Mouse (Mus musculus): Measurements from ENCODE around the gene Ltbr. TPM values are rescaled to one million over a fixed set of nuclear protein-coding genes. Genes with fewer than 3 reads are reported as not detected.

The Ltbr gene
- polyA plus RNA-seq, 1 experiment from 2014 or later, result 14.9 TPM

DNA sequence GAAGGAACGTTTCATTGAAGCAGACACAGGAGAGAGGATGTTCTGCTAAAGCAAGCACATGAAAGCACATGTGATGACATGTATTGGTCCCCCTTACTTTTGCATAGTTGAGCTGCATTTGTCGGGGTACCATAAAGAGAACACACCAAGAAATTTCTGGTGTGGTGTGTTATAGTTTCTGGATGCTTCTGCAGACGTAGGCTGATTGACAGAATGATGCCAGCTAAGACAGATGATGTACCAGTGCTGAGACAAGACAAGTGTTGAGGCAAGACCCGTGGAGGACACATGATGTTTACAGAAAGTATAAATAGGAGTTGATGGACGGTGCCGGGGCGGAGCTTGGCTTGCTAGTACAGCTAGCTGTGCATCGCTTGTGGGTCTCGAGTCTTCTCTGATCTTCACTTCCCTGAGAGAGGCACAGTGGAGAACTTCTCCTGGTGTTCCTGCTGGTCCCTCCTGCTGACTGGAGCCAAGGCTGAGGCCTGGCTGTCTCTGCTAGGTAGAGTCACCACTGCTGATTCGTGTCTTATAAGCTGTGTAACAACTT is 53.6 kb downstream of the Ltbr start:
- Histone ChIP-seq H3K4me2 (replicated peaks) (no peak overlapping the region), H3K9ac (no peak overlapping the region), H3K4me3 (replicated peaks; ENCODE audit: low read length) (no peak overlapping the region), H3K27me3 (ENCODE audit: control insufficient read depth, insufficient read depth, low read length) (no peaks in the 10 kb centered on the region), H3K4me1 (replicated peaks; ENCODE audit: control insufficient read depth, insufficient read depth, low read length) (no peaks in the 10 kb centered on the region), H3K36me3 (replicated peaks; ENCODE audit: control insufficient read depth, insufficient read depth) (no peaks in the 10 kb centered on the region), H3K27ac (no peak overlapping the region), H3K9me3 (ENCODE audit: control insufficient read depth, low read length) (no peaks in the 10 kb centered on the region)
- 84% methylated on average over 10 of the region's 10 CpGs for WGBS
- no peak for ATAC-seq (ENCODE audit: low FRiP score)
- DNase-seq (ENCODE audit: low spot score), result no peak

Other genes starting within 250 kb of the Ltbr start
- gene Lpar5, start 246.0 kb downstream of the Ltbr start, polyA plus RNA-seq (2014; fragmentation: Nextera tagmentation; extraction: Ambion mirVana), result 0.50 and 0.51 TPM in 2 replicates
- 68.5 and 78.0 TPM in 2 replicates for gene Chd4, start 217.9 kb downstream of the Ltbr start, polyA plus RNA-seq (2014; fragmentation: Nextera tagmentation; extraction: Ambion mirVana)
- 40.3 and 48.4 TPM in 2 replicates for gene Nop2, start 182.0 kb downstream of the Ltbr start, polyA plus RNA-seq (2014; fragmentation: Nextera tagmentation; extraction: Ambion mirVana)
- 18.2 and 19.0 TPM in 2 replicates for gene Iffo1, start 168.6 kb downstream of the Ltbr start, polyA plus RNA-seq (2014; fragmentation: Nextera tagmentation; extraction: Ambion mirVana)
- gene Gapdh, start 147.4 kb downstream of the Ltbr start, polyA plus RNA-seq (2014; fragmentation: Nextera tagmentation; extraction: Ambion mirVana), result 1,428 and 1,660 TPM in 2 replicates
- gene Ncapd2, start 122.2 kb downstream of the Ltbr start, polyA plus RNA-seq (2014; fragmentation: Nextera tagmentation; extraction: Ambion mirVana), result 40.1 and 40.7 TPM in 2 replicates
- gene Mrpl51, start 122.1 kb downstream of the Ltbr start, polyA plus RNA-seq (2014; fragmentation: Nextera tagmentation; extraction: Ambion mirVana), result 140 and 142 TPM in 2 replicates
- 12.6 and 15.8 TPM in 2 replicates for gene Vamp1, start 98.3 kb downstream of the Ltbr start, polyA plus RNA-seq (2014; fragmentation: Nextera tagmentation; extraction: Ambion mirVana)
- gene Tapbpl, start 82.0 kb downstream of the Ltbr start, polyA plus RNA-seq (2014; fragmentation: Nextera tagmentation; extraction: Ambion mirVana), result 4.7 and 5.3 TPM in 2 replicates
- gene Cd27, start 76.9 kb downstream of the Ltbr start, polyA plus RNA-seq (2014; fragmentation: Nextera tagmentation; extraction: Ambion mirVana), result 0.86 and 1.2 TPM in 2 replicates
- gene Tuba3a, start 27.8 kb downstream of the Ltbr start, polyA plus RNA-seq (2014; fragmentation: Nextera tagmentation; extraction: Ambion mirVana), result not detected in 2 replicates
- 0.50 and 0.53 TPM in 2 replicates for gene Scnn1a, start 6.8 kb upstream of the Ltbr start, polyA plus RNA-seq (2014; fragmentation: Nextera tagmentation; extraction: Ambion mirVana)
- 15.4 and 16.6 TPM in 2 replicates for gene Tnfrsf1a, start 35.5 kb upstream of the Ltbr start, polyA plus RNA-seq (2014; fragmentation: Nextera tagmentation; extraction: Ambion mirVana)
- 0.10 and 0.23 TPM in 2 replicates for gene Plekhg6, start 66.9 kb upstream of the Ltbr start, polyA plus RNA-seq (2014; fragmentation: Nextera tagmentation; extraction: Ambion mirVana)
- gene Cd9, start 180.9 kb upstream of the Ltbr start, polyA plus RNA-seq (2014; fragmentation: Nextera tagmentation; extraction: Ambion mirVana), result 93.6 and 110 TPM in 2 replicates
- gene Vwf, start 232.9 kb upstream of the Ltbr start, polyA plus RNA-seq (2014; fragmentation: Nextera tagmentation; extraction: Ambion mirVana), result 13.1 and 14.2 TPM in 2 replicates